Mouse (Mus musculus) thymus, adult 18-20 months (tissue): ENCODE measurements around the gene Olfr1126.
"Not testable (repeated sequence)": the region's sequence is repeated elsewhere in the genome, so short reads cannot be mapped to it uniquely, and the experiment has no call there.

Source experiments
- DNase-seq, 2 experiments: peaks; one replicate each; pipeline ENCODE4 v3.0.0; 2022; ENCODE audit warnings: mixed read lengths in 2 of 2

Olfr1126 gene

DNA sequence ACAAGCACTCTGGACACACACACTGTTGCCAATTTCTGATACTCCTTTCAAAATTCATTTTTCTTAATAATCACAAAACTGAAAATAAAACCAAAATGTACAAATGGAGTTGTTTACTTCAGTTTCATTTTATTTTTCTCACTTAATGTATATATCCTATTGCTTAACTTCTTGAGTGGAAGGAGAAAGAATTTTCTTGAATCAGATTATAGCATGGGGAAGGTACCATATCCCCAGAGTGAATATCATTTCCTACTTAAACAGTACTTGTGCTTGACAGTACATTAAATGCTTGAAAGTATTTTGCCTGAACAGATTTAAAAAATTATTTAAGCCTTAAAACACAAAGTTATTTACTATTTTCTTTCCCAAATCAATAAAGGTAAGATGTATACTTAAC, at the start of gene Olfr1126:
Gene Olfr1126, plus strand, starts transcription at position 301 of the 400 bp plus-strand sequence.
- no peak for DNase-seq

DNA sequence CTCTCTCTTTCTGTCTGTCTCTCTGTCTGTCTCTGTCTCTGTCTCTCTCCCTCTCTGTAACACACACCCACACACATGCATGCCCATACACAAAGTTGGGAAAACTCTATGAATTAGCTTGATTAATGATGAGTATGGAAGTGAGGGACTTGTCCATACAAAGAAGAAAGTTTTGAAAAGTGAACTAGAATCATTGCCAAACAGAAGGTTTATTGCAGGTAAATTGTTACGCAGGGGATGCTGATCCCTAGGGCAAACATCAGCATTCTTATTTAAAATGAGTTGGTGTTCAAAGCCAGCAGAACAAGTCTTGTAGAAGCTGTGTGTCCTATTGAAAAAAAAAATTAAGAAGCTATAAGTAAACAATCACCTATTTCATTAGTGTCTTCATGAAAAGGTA, 37.4 kb upstream of the Olfr1126 start, which contains the start of gene Olfr1123:
Gene Olfr1123, plus strand, starts transcription at position 301 of the 400 bp plus-strand sequence.
- no peak for DNase-seq

DNA sequence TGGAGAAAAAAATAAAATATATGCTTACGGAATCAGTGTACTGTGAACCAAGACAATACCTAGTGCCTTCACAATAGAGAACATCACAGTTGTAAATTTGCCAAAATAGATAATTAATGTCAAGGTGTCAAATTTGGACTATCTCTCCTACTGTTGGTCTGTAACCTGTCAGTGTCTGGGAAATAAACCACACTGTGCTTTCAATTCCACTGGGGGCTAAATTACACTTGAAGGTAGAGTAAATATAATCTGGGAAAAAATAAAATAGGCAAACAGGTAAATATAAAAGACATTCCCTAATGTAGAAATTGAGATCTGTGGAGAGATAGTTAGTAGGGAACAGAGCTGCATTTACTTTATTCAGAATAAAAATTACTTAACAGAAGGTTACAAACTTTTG, 23.8 kb upstream of the Olfr1126 start, which contains the start of gene Olfr1124:
Gene Olfr1124, plus strand, starts transcription at position 301 of the 400 bp plus-strand sequence.
- DNase-seq: no peak

DNA sequence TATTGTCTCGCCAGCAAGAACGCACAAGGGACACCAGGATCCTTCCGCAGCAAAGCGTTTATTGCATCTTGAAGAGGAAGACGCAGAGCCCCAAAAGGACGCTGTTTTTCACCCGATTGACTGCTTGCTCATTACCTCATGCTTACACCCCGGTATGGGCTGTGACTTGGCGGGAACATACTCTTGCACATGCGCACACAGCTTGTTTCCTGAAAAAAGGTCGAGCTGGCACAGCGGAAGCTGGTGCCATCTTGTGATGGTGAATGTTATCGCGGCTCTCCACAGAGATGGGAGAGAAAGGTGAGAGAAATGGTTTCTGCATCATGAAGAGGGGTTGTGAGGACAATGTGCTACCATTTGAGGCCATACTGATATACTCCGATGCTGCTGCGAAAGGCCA, 16.0 kb upstream of the Olfr1126 start:
- DNase-seq: no peak

DNA sequence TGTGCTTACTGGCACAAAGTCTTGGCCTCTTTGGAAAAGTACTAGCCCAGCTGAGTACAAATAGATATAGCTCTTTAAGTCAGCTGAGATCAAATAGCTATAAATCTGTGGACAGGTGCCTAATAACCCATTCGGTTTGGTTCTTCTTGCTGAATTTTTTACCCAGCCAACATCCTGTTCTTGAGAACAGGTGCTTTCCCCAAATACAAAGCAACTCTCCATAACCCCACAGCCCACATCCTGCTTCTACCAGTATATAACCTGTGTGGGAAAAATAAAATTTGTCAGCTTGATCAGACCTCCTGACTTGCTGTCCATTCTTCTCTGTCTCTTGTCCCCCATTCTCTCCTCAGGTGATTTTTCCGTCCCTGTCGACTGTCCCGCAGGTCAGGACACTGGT, 8.0 kb downstream of the Olfr1126 start:
- DNase-seq: no peak

DNA sequence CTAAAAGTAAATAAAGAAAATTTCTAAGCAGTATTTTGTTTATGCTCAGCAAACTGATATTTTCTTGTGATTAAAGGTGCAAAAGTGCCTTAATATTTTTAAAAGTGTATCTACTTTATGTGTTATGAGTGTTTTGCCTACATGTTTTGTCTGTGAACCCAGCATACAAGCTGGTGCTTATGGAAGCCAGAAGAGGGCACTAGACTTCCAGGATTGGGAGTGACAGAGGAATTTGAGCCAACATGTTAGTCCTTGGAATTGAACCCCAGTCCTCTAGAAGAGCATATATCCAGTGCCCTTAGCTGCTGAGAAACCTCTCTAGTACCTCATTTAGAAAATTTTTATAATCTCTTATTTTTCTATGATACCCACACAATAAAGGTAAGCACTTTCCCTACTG, 26.4 kb downstream of the Olfr1126 start:
- DNase-seq: no peak

DNA sequence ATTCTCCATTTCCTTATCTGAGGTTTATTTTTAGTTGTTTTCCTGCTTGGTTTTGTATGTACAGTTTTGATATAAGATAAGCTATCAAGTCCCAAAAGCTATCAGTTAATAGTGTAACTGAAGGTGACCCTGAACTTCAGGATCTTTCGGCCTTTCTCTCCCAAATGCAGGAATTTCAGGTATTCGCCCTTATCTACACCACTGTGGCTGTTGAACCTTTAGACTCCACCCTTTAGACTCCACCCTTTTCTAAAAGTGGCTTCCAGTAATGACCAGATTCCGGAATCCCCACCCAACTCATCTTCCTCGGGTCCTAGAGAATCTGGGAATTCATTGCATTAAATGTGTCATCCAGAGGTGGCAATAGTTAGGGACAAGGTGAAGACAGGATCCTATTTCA, 27.4 kb downstream of the Olfr1126 start:
- DNase-seq: no peak

DNA sequence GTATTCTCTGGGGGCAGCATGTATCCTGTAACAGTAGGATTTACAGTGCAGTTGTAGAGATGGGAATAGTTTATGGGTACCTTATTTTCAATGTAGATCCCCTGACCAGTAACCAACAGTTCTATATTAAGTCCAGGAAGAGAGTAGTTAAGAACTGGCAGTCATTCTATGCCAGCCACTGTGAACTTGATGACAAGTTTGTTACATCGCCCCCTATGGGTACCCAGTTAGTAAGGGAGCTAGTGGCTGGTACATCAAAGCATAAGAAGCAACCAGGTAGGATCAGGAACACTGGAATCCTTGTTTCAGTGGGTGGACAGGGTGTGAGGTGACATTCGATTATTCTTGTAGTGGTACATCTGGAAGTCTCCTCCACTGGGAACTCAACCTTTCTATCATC, 28.5 kb downstream of the Olfr1126 start:
- DNase-seq: no peak

DNA sequence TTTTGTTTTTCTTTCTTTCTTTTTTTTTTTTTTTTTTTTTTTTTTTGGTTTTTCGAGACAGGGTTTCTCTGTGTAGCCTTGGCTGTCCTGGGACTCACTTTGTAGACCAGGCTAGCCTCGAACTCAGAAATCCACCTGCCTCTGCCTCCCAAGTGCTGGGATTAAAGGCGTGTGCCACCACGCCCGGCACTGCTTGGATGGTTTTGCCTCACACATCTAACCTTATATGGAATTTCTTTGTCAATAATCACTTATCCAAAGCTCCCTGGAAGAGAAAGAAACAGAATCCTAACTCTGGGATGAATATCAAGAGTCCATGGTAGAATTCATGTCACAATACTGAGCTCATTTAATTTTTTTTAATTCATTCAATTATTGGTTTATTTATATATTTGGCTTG, 43.2 kb downstream of the Olfr1126 start, which contains the start of gene Pramel7:
Gene Pramel7, minus strand, starts transcription at position 101 of the 400 bp plus-strand sequence.
- not testable (repeated sequence) for DNase-seq

DNA sequence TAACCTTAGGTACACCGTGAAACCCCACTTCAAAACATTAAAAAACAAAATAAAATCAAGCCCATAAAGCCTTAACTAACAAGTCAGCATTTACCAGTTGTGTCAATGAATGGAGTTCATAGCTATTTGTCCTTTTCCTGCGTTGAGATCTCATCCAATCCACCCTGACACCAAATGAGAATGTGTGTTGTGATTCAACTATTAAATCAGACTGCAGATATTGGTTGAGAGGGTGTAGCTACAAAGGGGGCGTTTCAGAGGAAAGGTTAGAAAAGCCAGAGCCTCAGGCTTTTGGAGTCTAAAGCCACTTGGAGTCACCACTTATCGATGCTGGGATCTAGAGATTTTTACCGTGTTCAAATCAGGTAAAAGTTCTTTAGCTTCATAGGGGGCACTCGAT, 52.5 kb downstream of the Olfr1126 start, which contains the start of gene Pramel6:
Gene Pramel6, plus strand, starts transcription at position 301 of the 400 bp plus-strand sequence.
- no peak for DNase-seq
